Mouse (Mus musculus): ENCODE data around the gene Car3. TPM values are rescaled to one million over a fixed set of nuclear protein-coding genes. Genes with fewer than 3 reads are reported as not detected.
"Not testable (repeated sequence)": the region's sequence is repeated elsewhere in the genome, so short reads cannot be mapped to it uniquely, and the experiment has no call there.

Gene Car3
- polyA plus RNA-seq (2016; fragmentation: Nextera tagmentation; extraction: Ambion mirVana) = 2.0 and 3.5 TPM in 2 replicates

- H3K9me3 ChIP-seq = no peaks in the 10 kb centered on the region
- peak within 1 kb of the TSS; percentile 64 for H3K4me2 ChIP-seq (replicated peaks)
- peak within 1 kb of the TSS; percentile 42 for H3K4me3 ChIP-seq
- H3K9ac ChIP-seq (replicated peaks) = peak within 1 kb of the TSS; percentile 54
- H3K36me3 ChIP-seq = no peaks in the 10 kb centered on the region
- WGBS = 2% methylated on average over 18 of the region's 18 CpGs
- H3K4me1 ChIP-seq = peaks cover 10% of the 10 kb centered on the region
- H3K27ac ChIP-seq (replicated peaks) = peak within 1 kb of the TSS; percentile 54; the same call in 1 of the 2 replicates
- peak; percentile 92 for ATAC-seq (ENCODE audit: low FRiP score, low read depth)
- H3K27me3 ChIP-seq = no peaks in the 10 kb centered on the region
Observed at GRCm38 (mm10) chr3:14863022-14863711, at the start of gene Car3. Gene Car3 (plus strand): TSS chr3:14863512.

- not testable (repeated sequence) for H3K9ac ChIP-seq (replicated peaks); H3K27me3 ChIP-seq; H3K27ac ChIP-seq (replicated peaks); H3K4me1 ChIP-seq; ATAC-seq (ENCODE audit: low FRiP score, low read depth); H3K4me2 ChIP-seq (replicated peaks); H3K9me3 ChIP-seq; H3K4me3 ChIP-seq; H3K36me3 ChIP-seq
- WGBS = 100% methylated on average over 1 of the region's 1 CpGs
Observed at GRCm38 (mm10) chr3:14815396-14815795, 47.9 kb upstream of the Car3 start.

DNA sequence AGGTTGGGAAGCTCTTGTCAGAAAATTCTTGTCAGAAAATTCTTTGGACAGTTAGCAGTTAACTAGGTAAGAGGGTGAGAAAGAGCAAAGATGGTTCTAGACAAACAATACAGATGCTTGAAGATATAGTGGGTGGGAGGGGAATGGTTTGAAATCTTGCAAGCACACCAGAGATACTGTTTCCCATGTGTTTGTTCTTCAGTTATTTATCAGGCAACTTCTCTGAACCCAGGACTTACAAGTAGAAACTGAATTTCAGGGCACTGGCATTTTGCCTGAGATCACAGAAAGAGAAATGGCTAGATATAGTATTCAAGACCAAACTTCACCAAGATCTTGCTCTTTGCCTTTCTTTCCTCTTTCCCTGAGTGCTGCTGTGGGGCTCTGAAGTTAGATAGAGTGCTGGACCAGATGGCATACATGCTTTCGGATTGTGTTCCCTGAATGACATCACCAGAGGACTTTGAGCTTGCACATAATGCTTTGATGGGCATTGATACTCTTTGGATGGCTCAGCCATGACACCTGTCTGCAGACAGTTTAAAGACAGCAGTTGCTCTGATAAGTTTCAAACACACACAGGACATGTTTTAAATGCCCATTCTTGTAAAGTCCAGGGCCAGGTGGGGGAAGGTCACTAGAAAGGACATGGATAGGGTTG, 43.3 kb upstream of the Car3 start:
- H3K27me3 ChIP-seq = no peaks in the 10 kb centered on the region
- no peak overlapping the region for H3K4me2 ChIP-seq (replicated peaks)
- H3K36me3 ChIP-seq = no peaks in the 10 kb centered on the region
- H3K27ac ChIP-seq (replicated peaks) = no peak overlapping the region
- H3K4me3 ChIP-seq = no peak overlapping the region
- WGBS = 86% methylated on average over 1 of the region's 1 CpGs
- H3K9ac ChIP-seq (replicated peaks) = no peak overlapping the region
- H3K4me1 ChIP-seq = no peaks in the 10 kb centered on the region
- ATAC-seq (ENCODE audit: low FRiP score, low read depth) = no peak
- H3K9me3 ChIP-seq = no peaks in the 10 kb centered on the region

GRCm38 (mm10) chr3:14828896-14829295, 34.4 kb upstream of the Car3 start:
- ATAC-seq (ENCODE audit: low FRiP score, low read depth) = no peak
- Histone ChIP-seq H3K4me1 (no peaks in the 10 kb centered on the region), H3K36me3 (no peaks in the 10 kb centered on the region), H3K27ac (replicated peaks) (no peak overlapping the region), H3K4me2 (replicated peaks) (no peak overlapping the region), H3K9me3 (no peaks in the 10 kb centered on the region), H3K27me3 (no peaks in the 10 kb centered on the region), H3K9ac (replicated peaks) (no peak overlapping the region), H3K4me3 (no peak overlapping the region)

GRCm38 (mm10) chr3:14831219-14831835, 32.0 kb upstream of the Car3 start:
- ATAC-seq (ENCODE audit: low FRiP score, low read depth) = no peak
- Histone ChIP-seq H3K27ac (replicated peaks) (no peak overlapping the region), H3K4me1 (no peaks in the 10 kb centered on the region), H3K9ac (replicated peaks) (no peak overlapping the region), H3K4me2 (replicated peaks) (no peak overlapping the region), H3K9me3 (no peaks in the 10 kb centered on the region), H3K36me3 (no peaks in the 10 kb centered on the region), H3K4me3 (no peak overlapping the region), H3K27me3 (no peaks in the 10 kb centered on the region)
- WGBS = 85% methylated on average over 5 of the region's 5 CpGs

DNA sequence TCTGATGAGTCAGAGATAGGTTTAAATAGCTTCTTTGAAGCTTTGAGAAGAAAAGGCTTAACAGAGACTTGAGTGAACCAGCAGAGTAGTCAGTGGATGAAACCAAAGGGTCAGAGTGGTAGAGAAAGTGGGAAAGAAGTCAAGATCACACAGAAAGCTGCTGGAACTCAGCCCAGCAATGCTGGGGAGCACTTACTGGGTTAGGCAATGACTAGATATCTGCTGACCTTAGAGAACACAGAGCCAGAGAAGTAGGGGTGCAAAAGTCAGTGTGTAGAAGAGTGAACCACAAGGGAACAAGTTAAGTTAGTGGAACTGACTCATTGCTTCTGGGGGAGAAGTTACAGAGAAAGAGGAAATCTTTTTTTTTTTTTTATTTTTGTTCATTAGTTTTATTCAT, 30.5 kb upstream of the Car3 start:
- H3K9me3 ChIP-seq = no peaks in the 10 kb centered on the region
- no peak overlapping the region for H3K27ac ChIP-seq (replicated peaks)
- no peak overlapping the region for H3K4me2 ChIP-seq (replicated peaks)
- no peaks in the 10 kb centered on the region for H3K36me3 ChIP-seq
- H3K9ac ChIP-seq (replicated peaks) = no peak overlapping the region
- ATAC-seq (ENCODE audit: low FRiP score, low read depth) = no peak
- H3K27me3 ChIP-seq = no peaks in the 10 kb centered on the region
- no peak overlapping the region for H3K4me3 ChIP-seq
- H3K4me1 ChIP-seq = no peaks in the 10 kb centered on the region

- H3K9ac ChIP-seq (replicated peaks) = no peak overlapping the region
- no peak overlapping the region for H3K27ac ChIP-seq (replicated peaks)
- H3K9me3 ChIP-seq = no peaks in the 10 kb centered on the region
- H3K4me1 ChIP-seq = no peaks in the 10 kb centered on the region
- H3K4me3 ChIP-seq = no peak overlapping the region
- H3K27me3 ChIP-seq = no peaks in the 10 kb centered on the region
- WGBS = 94% methylated on average over 1 of the region's 1 CpGs
- ATAC-seq (ENCODE audit: low FRiP score, low read depth) = no peak
- no peaks in the 10 kb centered on the region for H3K36me3 ChIP-seq
- no peak overlapping the region for H3K4me2 ChIP-seq (replicated peaks)
Observed at GRCm38 (mm10) chr3:14838936-14839335, 24.4 kb upstream of the Car3 start.

DNA sequence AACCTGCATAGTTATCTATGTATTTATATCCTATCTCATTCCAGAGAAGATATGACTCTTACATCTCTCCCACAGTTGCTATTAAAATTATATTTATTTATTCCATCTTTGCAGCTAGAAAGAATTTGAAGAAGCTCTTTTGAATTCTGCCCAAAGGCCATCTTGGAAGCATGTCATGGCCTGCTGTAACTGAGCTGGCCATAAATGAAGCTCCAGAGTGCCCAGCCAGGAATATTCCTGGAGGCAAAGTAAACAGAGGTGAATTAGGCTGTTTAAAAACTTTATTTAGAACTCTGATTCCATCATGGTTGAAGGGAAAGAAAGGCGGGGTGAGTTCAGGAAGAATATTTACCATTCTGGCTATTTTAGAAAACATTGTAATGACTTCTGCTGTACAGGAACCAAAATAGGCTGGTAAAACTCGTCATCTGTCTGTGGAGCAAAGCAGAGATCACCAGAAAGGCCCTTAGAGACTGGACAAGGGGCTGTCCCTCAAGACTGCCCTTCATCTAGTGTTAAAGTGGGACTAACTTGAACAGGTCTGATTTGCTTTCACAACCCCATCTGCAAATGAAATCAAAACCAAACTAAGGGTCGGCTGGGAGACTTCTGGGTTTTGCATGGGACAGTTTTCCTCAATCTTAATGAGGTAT, 23.7 kb upstream of the Car3 start:
- Histone ChIP-seq H3K27me3 (no peaks in the 10 kb centered on the region), H3K4me1 (no peaks in the 10 kb centered on the region), H3K9me3 (no peaks in the 10 kb centered on the region), H3K27ac (replicated peaks) (no peak overlapping the region), H3K4me3 (no peak overlapping the region), H3K36me3 (no peaks in the 10 kb centered on the region), H3K4me2 (replicated peaks) (no peak overlapping the region), H3K9ac (replicated peaks) (no peak overlapping the region)
- 92% methylated on average over 3 of the region's 3 CpGs for WGBS
- ATAC-seq (ENCODE audit: low FRiP score, low read depth) = no peak

- H3K4me1 ChIP-seq = no peaks in the 10 kb centered on the region
- no peak overlapping the region for H3K4me3 ChIP-seq
- H3K4me2 ChIP-seq (replicated peaks) = no peak overlapping the region
- H3K27ac ChIP-seq (replicated peaks) = no peak overlapping the region
- WGBS = 86% methylated on average over 2 of the region's 2 CpGs
- H3K9ac ChIP-seq (replicated peaks) = no peak overlapping the region
- H3K9me3 ChIP-seq = no peaks in the 10 kb centered on the region
- no peak for ATAC-seq (ENCODE audit: low FRiP score, low read depth)
- no peaks in the 10 kb centered on the region for H3K27me3 ChIP-seq
- no peaks in the 10 kb centered on the region for H3K36me3 ChIP-seq
Observed at GRCm38 (mm10) chr3:14848587-14849254, 14.6 kb upstream of the Car3 start.

DNA sequence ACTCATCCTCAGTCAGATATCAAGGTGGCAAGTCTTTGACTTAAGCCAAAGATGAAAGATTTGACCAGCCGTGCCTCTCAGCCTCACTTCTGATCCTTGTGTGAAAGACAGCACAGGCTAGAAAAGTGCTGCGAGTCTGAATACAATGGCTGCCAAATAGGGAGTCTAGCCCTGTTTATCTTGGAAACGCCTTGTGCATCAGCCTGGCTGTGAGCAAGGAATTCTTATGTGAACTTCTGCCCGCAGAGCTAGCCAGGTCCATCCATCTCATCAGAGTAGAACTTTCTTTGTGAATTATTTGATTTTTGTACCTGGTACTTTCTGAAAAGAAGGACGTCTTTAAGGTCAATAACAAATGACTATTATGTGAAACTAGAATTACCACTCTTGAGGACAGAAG, 9.3 kb upstream of the Car3 start:
- Histone ChIP-seq H3K27ac (replicated peaks) (no peak overlapping the region), H3K4me3 (no peak overlapping the region), H3K9me3 (no peaks in the 10 kb centered on the region), H3K9ac (replicated peaks) (no peak overlapping the region), H3K27me3 (no peaks in the 10 kb centered on the region), H3K36me3 (no peaks in the 10 kb centered on the region), H3K4me1 (no peaks in the 10 kb centered on the region), H3K4me2 (replicated peaks) (no peak overlapping the region)
- ATAC-seq (ENCODE audit: low FRiP score, low read depth) = no peak
- WGBS = 74% methylated on average over 5 of the region's 5 CpGs

GRCm38 (mm10) chr3:14854446-14854845, 8.9 kb upstream of the Car3 start:
- H3K4me1 ChIP-seq = no peaks in the 10 kb centered on the region
- H3K4me3 ChIP-seq = no peak overlapping the region
- ATAC-seq (ENCODE audit: low FRiP score, low read depth) = no peak
- 81% methylated on average over 1 of the region's 1 CpGs for WGBS
- no peaks in the 10 kb centered on the region for H3K27me3 ChIP-seq
- no peak overlapping the region for H3K27ac ChIP-seq (replicated peaks)
- no peak overlapping the region for H3K9ac ChIP-seq (replicated peaks)
- H3K36me3 ChIP-seq = no peaks in the 10 kb centered on the region
- no peak overlapping the region for H3K4me2 ChIP-seq (replicated peaks)
- no peaks in the 10 kb centered on the region for H3K9me3 ChIP-seq

GRCm38 (mm10) chr3:14857874-14858273, 5.4 kb upstream of the Car3 start:
- no peaks in the 10 kb centered on the region for H3K27me3 ChIP-seq
- H3K4me2 ChIP-seq (replicated peaks) = no peak overlapping the region
- peaks cover 4% of the 10 kb centered on the region for H3K4me1 ChIP-seq
- no peaks in the 10 kb centered on the region for H3K9me3 ChIP-seq
- H3K36me3 ChIP-seq = no peaks in the 10 kb centered on the region
- WGBS = 81% methylated on average over 3 of the region's 3 CpGs
- no peak overlapping the region for H3K4me3 ChIP-seq
- no peak for ATAC-seq (ENCODE audit: low FRiP score, low read depth)
- H3K27ac ChIP-seq (replicated peaks) = no peak overlapping the region
- no peak overlapping the region for H3K9ac ChIP-seq (replicated peaks)
